Comparison of ENCODE assay signal across 8 mouse cellular contexts in genomic region chr4:152165036-152165931, GRCm38 (mm10). TPM values are rescaled to one million over a fixed set of nuclear protein-coding genes. Genes with fewer than 3 reads are reported as not detected.
DNase-seq lines count a peak whose midpoint lies in the region; ATAC-seq lines count a peak whose summit lies in the region.

No protein-coding gene starts in this region.

- peak overlapping the region; percentile 48 for H3K27ac ChIP-seq in macrophage
- no peak overlapping the region; the same call in 1 of the 2 replicates for H3K27ac ChIP-seq in stomach, embryonic 14.5 days (ENCODE audit: low read length)

- H3K9ac ChIP-seq in stomach, embryonic 14.5 days (replicated peaks; ENCODE audit: low read depth, low read length), result no peak overlapping the region

- no peaks in the 10 kb centered on the region for H3K36me3 ChIP-seq in macrophage (ENCODE audit: inconsistent target)
- no peaks in the 10 kb centered on the region for H3K36me3 ChIP-seq in stomach, embryonic 14.5 days (ENCODE audit: control insufficient read depth, insufficient read depth, low read length)

- 0 out of 2 replicates have a peak, but pooled peaks cover 4% of the 10 kb centered on the region for H3K4me1 ChIP-seq in stomach, embryonic 14.5 days (ENCODE audit: control insufficient read depth, insufficient read depth, low read length)

- DNase-seq in cerebellum, adult 11-12 months, result no peak
- peak; percentile 49 for DNase-seq in CD4-positive helper T cell, adult 2 months (ENCODE audit: low read depth, low spot score)
- peak; percentile 74 to 84 for DNase-seq in cerebellum, adult 18-20 months
- peak; percentile 78 for DNase-seq in gastrocnemius, postnatal 14 days
- DNase-seq in kidney, postnatal 36 days, result peak; percentile 63 to 90

- no peak overlapping the region for H3K4me2 ChIP-seq in stomach, embryonic 14.5 days (replicated peaks; ENCODE audit: low read depth, low read length)

- WGBS in macrophage (ENCODE audit: missing documents), result 8% methylated on average over 22 of the region's 22 CpGs
- 19% methylated on average over 22 of the region's 22 CpGs for WGBS in stomach, embryonic 14.5 days

- intact Hi-C loops in gastrocnemius, postnatal 14 days (cut with DNase I; ENCODE audit: low total_unique reads), result loop anchor here (10.0 kb wide), 1 partner anchor 270 kb away; no protein-coding TSS in a partner anchor

- 0 out of 2 replicates have a peak, but pooled peaks have one; percentile 15 for ATAC-seq in cerebellum, adult (ENCODE audit: insufficient number of reproducible peaks, low FRiP score, low TSS enrichment)
- ATAC-seq in stomach, embryonic 14.5 days (ENCODE audit: insufficient number of reproducible peaks, insufficient read depth, low FRiP score, low read depth), result peak; percentile 50; the same call in 1 of the 2 replicates

- H3K79me2 ChIP-seq in macrophage (ENCODE audit: inconsistent target), result no peaks in the 10 kb centered on the region

- peaks cover 15% of the 10 kb centered on the region for H3K27me3 ChIP-seq in stomach, embryonic 14.5 days (ENCODE audit: control insufficient read depth, insufficient read depth, low read length)

- H3K9me3 ChIP-seq in stomach, embryonic 14.5 days (ENCODE audit: control insufficient read depth, low read depth, low read length), result no peaks in the 10 kb centered on the region; the same call in 1 of the 2 replicates

- no peak overlapping the region for H3K4me3 ChIP-seq in macrophage (ENCODE audit: inconsistent target)
- H3K4me3 ChIP-seq in stomach, embryonic 14.5 days (ENCODE audit: low read depth, low read length), result no peak overlapping the region

RNA-seq across cellular contexts. Expression of gene Hes2, which starts 6.6 kb away (rescaled TPM):
- total RNA-seq in gastrocnemius, postnatal 14 days (2021), result not detected
- under 1 TPM in 1 of 26 experiments, not detected in 25; 0.33 TPM for total RNA-seq in macrophage (2018; cell fraction: chromatin; rRNA removed)
- under 1 TPM in 4 of 26 experiments, not detected in 22; 0.04 to 0.10 (median 0.06) TPM for total RNA-seq in macrophage (2018; cell fraction: cytosol; rRNA removed)
- total RNA-seq in macrophage (2018; cell fraction: nucleus; rRNA removed), result not detected
- 0.10 TPM in 1 of 3 replicates, not detected in the others for polyA plus RNA-seq in macrophage (2018)
- polyA plus RNA-seq in stomach, embryonic 14.5 days (2014; fragmentation: Nextera tagmentation; extraction: Ambion mirVana), result 0.29 and 0.55 TPM in 2 replicates

RNA-seq across cellular contexts. Expression of gene Acot7, which starts 12.7 kb away (rescaled TPM):
- total RNA-seq in gastrocnemius, postnatal 14 days (2021), result 10 to 100 TPM; 12.5 to 13.2 TPM
- 10 to 100 TPM in 14 of 26 experiments, 1 to 10 TPM in 12; 2.1 to 42.1 (median 11.4) TPM for total RNA-seq in macrophage (2018; cell fraction: chromatin; rRNA removed)
- total RNA-seq in macrophage (2018; cell fraction: cytosol; rRNA removed), result 10 to 100 TPM; 12.8 to 47.7 (median 23.1) TPM
- 10 to 100 TPM in 14 of 26 experiments, 1 to 10 TPM in 12; 3.1 to 46.7 (median 10.3) TPM for total RNA-seq in macrophage (2018; cell fraction: nucleus; rRNA removed)
- polyA plus RNA-seq in macrophage (2018), result 18.0 to 35.3 TPM (median 23.7 TPM) in 3 replicates
- polyA plus RNA-seq in stomach, embryonic 14.5 days (2014; fragmentation: Nextera tagmentation; extraction: Ambion mirVana), result 71.4 and 72.4 TPM in 2 replicates

RNA-seq across cellular contexts. Expression of gene Espn, which starts 13.1 kb away (rescaled TPM):
- under 1 TPM; 0.58 to 0.90 TPM for total RNA-seq in gastrocnemius, postnatal 14 days (2021)
- 1 to 10 TPM in 4 of 26 experiments, under 1 TPM in 17, not detected in 5; 0.20 to 1.7 (median 0.63) TPM for total RNA-seq in macrophage (2018; cell fraction: chromatin; rRNA removed)
- 1 to 10 TPM in 1 of 26 experiments, under 1 TPM in 25; 0.09 to 1.0 (median 0.39) TPM for total RNA-seq in macrophage (2018; cell fraction: cytosol; rRNA removed)
- 1 to 10 TPM in 3 of 26 experiments, under 1 TPM in 13, not detected in 10; 0.18 to 1.5 (median 0.51) TPM for total RNA-seq in macrophage (2018; cell fraction: nucleus; rRNA removed)
- polyA plus RNA-seq in macrophage (2018), result 0.34 to 0.42 TPM (median 0.34 TPM) in 3 replicates
- polyA plus RNA-seq in stomach, embryonic 14.5 days (2014; fragmentation: Nextera tagmentation; extraction: Ambion mirVana), result 10.5 and 10.9 TPM in 2 replicates

RNA-seq across cellular contexts. Expression of gene Tnfrsf25, which starts 49.5 kb away (rescaled TPM):
- 1 to 10 TPM in 1 of 2 experiments, under 1 TPM in 1; 0.74 to 1.1 TPM for total RNA-seq in gastrocnemius, postnatal 14 days (2021)
- total RNA-seq in macrophage (2018; cell fraction: chromatin; rRNA removed), result 1 to 10 TPM in 1 of 26 experiments, under 1 TPM in 5, not detected in 20; 0.41 to 1.8 (median 0.58) TPM
- under 1 TPM in 1 of 26 experiments, not detected in 25; 0.09 TPM for total RNA-seq in macrophage (2018; cell fraction: cytosol; rRNA removed)
- total RNA-seq in macrophage (2018; cell fraction: nucleus; rRNA removed), result 1 to 10 TPM in 2 of 26 experiments, under 1 TPM in 1, not detected in 23; 0.75 to 2.0 (median 1.2) TPM
- polyA plus RNA-seq in macrophage (2018), result 0.11 TPM in 1 of 3 replicates, not detected in the others
- 0.67 and 0.91 TPM in 2 replicates for polyA plus RNA-seq in stomach, embryonic 14.5 days (2014; fragmentation: Nextera tagmentation; extraction: Ambion mirVana)
